Mouse (Mus musculus) heart, embryonic 16.5 days (tissue): ENCODE measurements at regions not wholly inside any gene's neighbourhood (a gene's known extent, or its start where the extent isn't known, plus 50 kb on each side); places are given as distances from the start of the nearest gene placed in this dataset.

ENCODE experiments used
- ATAC-seq: fragments of 200-750 bp; cut with Nextera tagmentation; replicated peaks from 2 replicates; pipeline ENCODE4 v1.8.0; 2017; ENCODE audit warnings: moderate number of reproducible peaks; ENCODE audit not compliant: insufficient read depth, low FRiP score; ENCODE audit errors: extremely low read depth
- H3K27ac ChIP-seq: fragments of 300-500 bp; sonication (generic); 2 replicates; pipeline ENCODE4 v1.5.1; 2014; ENCODE audit warnings: mild to moderate bottlenecking, low read length, control low read depth, moderate library complexity
- H3K27me3 ChIP-seq: fragments of 300-500 bp; sonication (generic); 2 replicates; pipeline ENCODE4 v1.6.1; 2014; ENCODE audit warnings: low read length, mixed read lengths; ENCODE audit not compliant: control insufficient read depth, insufficient read depth
- H3K36me3 ChIP-seq: fragments of 300-500 bp; sonication (generic); 2 replicates; pipeline ENCODE4 v1.6.1; 2014; ENCODE audit not compliant: control insufficient read depth, insufficient read depth
- H3K4me1 ChIP-seq: fragments of 300-500 bp; sonication (generic); 2 replicates; pipeline ENCODE4 v1.6.1; 2014; ENCODE audit warnings: low read length, mixed read lengths; ENCODE audit not compliant: control insufficient read depth, insufficient read depth
- H3K4me2 ChIP-seq: fragments of 300-500 bp; sonication (generic); 2 replicates; pipeline ENCODE4 v1.6.1; 2014; ENCODE audit warnings: low read depth, mild to moderate bottlenecking, control low read depth, low read length
- H3K4me3 ChIP-seq: fragments of 300-500 bp; sonication (generic); 2 replicates; pipeline ENCODE4 v1.5.1; 2014; ENCODE audit warnings: mild to moderate bottlenecking, control low read depth, low read length
- H3K9ac ChIP-seq: fragments of 300-500 bp; sonication (generic); 2 replicates; pipeline ENCODE4 v1.6.1; 2014; ENCODE audit warnings: low read length, control low read depth
- H3K9me3 ChIP-seq: fragments of 300-500 bp; sonication (generic); replicated peaks from 2 replicates; pipeline ENCODE4 v1.6.1; 2016; ENCODE audit warnings: low read length; ENCODE audit not compliant: control insufficient read depth
- WGBS: fragments of 180-500 bp; shearing (Covaris S2); extraction: QIAGEN DNeasy Blood & Tissue Kit; methylation state at CpG from one replicate; pipeline ENCODE4 v1.1.7; 2014; 5-methylcytosine and 5-hydroxymethylcytosine counted together

GRCm38 (mm10) chr12:102057979-102058378 lies 70.6 kb upstream of the Slc24a4 start:
- H3K4me3 ChIP-seq = no peak overlapping the region
- no peak overlapping the region for H3K27ac ChIP-seq
- H3K4me1 ChIP-seq = no peaks in the 10 kb centered on the region
- no peak overlapping the region for H3K9ac ChIP-seq
- no peak overlapping the region for H3K4me2 ChIP-seq
- no peaks in the 10 kb centered on the region for H3K36me3 ChIP-seq
- H3K9me3 ChIP-seq = no peaks in the 10 kb centered on the region
- no peaks in the 10 kb centered on the region for H3K27me3 ChIP-seq
- 75% methylated on average over 3 of the region's 3 CpGs for WGBS
- ATAC-seq = no peak

GRCm38 (mm10) chr12:102058428-102058827 lies 70.1 kb upstream of the Slc24a4 start:
- Histone ChIP-seq H3K9me3 (no peaks in the 10 kb centered on the region), H3K4me3 (no peak overlapping the region), H3K9ac (no peak overlapping the region), H3K4me1 (no peaks in the 10 kb centered on the region), H3K27ac (no peak overlapping the region), H3K36me3 (no peaks in the 10 kb centered on the region), H3K27me3 (no peaks in the 10 kb centered on the region), H3K4me2 (no peak overlapping the region)
- no peak for ATAC-seq
- whole genome bisulfite sequencing = 76% methylated on average over 3 of the region's 3 CpGs

GRCm38 (mm10) chr12:102061096-102061495 lies 67.4 kb upstream of the Slc24a4 start:
- Histone ChIP-seq H3K36me3 (no peaks in the 10 kb centered on the region), H3K9me3 (no peaks in the 10 kb centered on the region), H3K27me3 (no peaks in the 10 kb centered on the region), H3K9ac (no peak overlapping the region), H3K27ac (no peak overlapping the region; the same call in 1 of the 2 replicates), H3K4me3 (no peak overlapping the region), H3K4me1 (no peaks in the 10 kb centered on the region), H3K4me2 (no peak overlapping the region)
- ATAC-seq = no peak
- WGBS = 64% methylated on average over 5 of the region's 5 CpGs

- Histone ChIP-seq H3K4me1 (no peaks in the 10 kb centered on the region), H3K9me3 (no peaks in the 10 kb centered on the region), H3K4me3 (no peak overlapping the region), H3K27ac (peak overlapping the region; percentile 37; the same call in 1 of the 2 replicates), H3K36me3 (no peaks in the 10 kb centered on the region), H3K4me2 (no peak overlapping the region), H3K9ac (no peak overlapping the region), H3K27me3 (no peaks in the 10 kb centered on the region)
- 40% methylated on average over 7 of the region's 7 CpGs for WGBS
- peak; percentile 70 for ATAC-seq
These were observed 66.6 kb upstream of the Slc24a4 start for GRCm38 (mm10) chr12:102061657-102062614.

- no peak overlapping the region for H3K9ac ChIP-seq
- no peaks in the 10 kb centered on the region for H3K36me3 ChIP-seq
- H3K9me3 ChIP-seq = no peaks in the 10 kb centered on the region
- no peak overlapping the region for H3K4me2 ChIP-seq
- WGBS = 30% methylated on average over 7 of the region's 7 CpGs
- H3K4me1 ChIP-seq = no peaks in the 10 kb centered on the region
- ATAC-seq = no peak
- no peak overlapping the region for H3K27ac ChIP-seq
- H3K27me3 ChIP-seq = no peaks in the 10 kb centered on the region
- no peak overlapping the region for H3K4me3 ChIP-seq
These were observed 65.9 kb upstream of the Slc24a4 start for GRCm38 (mm10) chr12:102062648-102063047.

- Histone ChIP-seq H3K4me1 (no peaks in the 10 kb centered on the region), H3K36me3 (no peaks in the 10 kb centered on the region), H3K27ac (no peak overlapping the region), H3K4me3 (no peak overlapping the region), H3K4me2 (no peak overlapping the region), H3K9ac (no peak overlapping the region), H3K27me3 (no peaks in the 10 kb centered on the region), H3K9me3 (no peaks in the 10 kb centered on the region)
- 83% methylated on average over 6 of the region's 6 CpGs for WGBS
- ATAC-seq = no peak
These were observed 65.3 kb upstream of the Slc24a4 start for GRCm38 (mm10) chr12:102063211-102063610.

- Histone ChIP-seq H3K36me3 (no peaks in the 10 kb centered on the region), H3K4me2 (no peak overlapping the region), H3K9ac (no peak overlapping the region), H3K4me1 (no peaks in the 10 kb centered on the region), H3K27ac (no peak overlapping the region), H3K9me3 (no peaks in the 10 kb centered on the region), H3K27me3 (no peaks in the 10 kb centered on the region), H3K4me3 (no peak overlapping the region)
- no peak for ATAC-seq
- 56% methylated on average over 5 of the region's 5 CpGs for WGBS
These were observed 63.7 kb upstream of the Slc24a4 start for GRCm38 (mm10) chr12:102064710-102065325.

- H3K4me3 ChIP-seq = no peak overlapping the region
- H3K4me2 ChIP-seq = no peak overlapping the region
- H3K27me3 ChIP-seq = no peaks in the 10 kb centered on the region
- WGBS = 89% methylated on average over 7 of the region's 7 CpGs
- no peaks in the 10 kb centered on the region for H3K9me3 ChIP-seq
- H3K27ac ChIP-seq = no peak overlapping the region
- ATAC-seq = no peak
- no peak overlapping the region for H3K9ac ChIP-seq
- H3K4me1 ChIP-seq = no peaks in the 10 kb centered on the region
- no peaks in the 10 kb centered on the region for H3K36me3 ChIP-seq
These were observed 60.8 kb upstream of the Slc24a4 start for GRCm38 (mm10) chr12:102067685-102068084.

- H3K4me1 ChIP-seq = no peaks in the 10 kb centered on the region
- no peak overlapping the region for H3K4me3 ChIP-seq
- no peak overlapping the region for H3K9ac ChIP-seq
- ATAC-seq = no peak
- H3K27me3 ChIP-seq = no peaks in the 10 kb centered on the region
- H3K9me3 ChIP-seq = no peaks in the 10 kb centered on the region
- no peak overlapping the region for H3K27ac ChIP-seq
- no peaks in the 10 kb centered on the region for H3K36me3 ChIP-seq
- whole genome bisulfite sequencing = 48% methylated on average over 10 of the region's 10 CpGs
- H3K4me2 ChIP-seq = no peak overlapping the region
These were observed 58.9 kb upstream of the Slc24a4 start for GRCm38 (mm10) chr12:102069521-102070201.
